Mouse (Mus musculus): ENCODE data around the gene Spout1.

Gene Spout1

DNA sequence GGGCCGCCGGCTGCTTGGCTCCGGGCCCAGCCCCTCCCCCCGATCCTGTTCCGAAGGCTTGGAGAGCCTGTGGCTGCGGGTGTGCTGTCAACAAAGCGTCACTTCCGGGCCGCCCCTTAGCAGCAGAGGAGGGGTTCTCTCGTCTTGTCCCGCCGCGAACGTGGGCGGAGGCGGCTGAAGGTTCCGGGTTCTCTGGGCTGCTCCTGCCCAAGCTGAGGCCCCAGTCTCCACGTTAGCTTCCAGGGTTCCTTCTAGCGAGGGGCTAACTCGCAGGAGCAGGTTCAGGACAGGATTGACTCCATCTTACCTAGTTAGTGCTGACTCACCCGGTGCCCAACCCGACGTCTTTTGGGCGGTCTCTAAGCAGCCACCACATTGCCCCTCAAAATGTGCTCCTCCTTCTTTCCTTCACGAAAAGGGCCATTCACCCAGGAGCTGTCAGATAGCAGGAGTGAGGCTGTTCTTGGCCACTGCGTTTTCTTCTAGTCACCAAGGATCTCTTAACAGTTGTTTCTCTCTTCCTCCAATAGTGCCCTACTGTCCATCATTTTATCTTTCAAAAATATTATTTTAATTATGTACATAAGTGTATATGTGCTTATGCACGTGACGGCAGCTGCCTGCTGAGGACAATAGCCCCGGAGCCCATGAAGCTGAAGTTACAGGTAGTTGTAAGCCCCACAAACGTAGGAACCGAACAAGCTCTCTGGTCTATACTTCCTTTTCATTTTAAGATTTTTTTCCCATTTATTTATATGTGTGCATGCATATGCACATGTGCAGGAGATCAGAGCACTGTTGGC, 53.6 kb downstream of the Spout1 start, which contains the start of gene Zer1:
Zer1 (minus strand) TSS at position 114 of the 803 bp plus-strand sequence.
- DNase-seq, result peak; percentile 92 to 93

DNA sequence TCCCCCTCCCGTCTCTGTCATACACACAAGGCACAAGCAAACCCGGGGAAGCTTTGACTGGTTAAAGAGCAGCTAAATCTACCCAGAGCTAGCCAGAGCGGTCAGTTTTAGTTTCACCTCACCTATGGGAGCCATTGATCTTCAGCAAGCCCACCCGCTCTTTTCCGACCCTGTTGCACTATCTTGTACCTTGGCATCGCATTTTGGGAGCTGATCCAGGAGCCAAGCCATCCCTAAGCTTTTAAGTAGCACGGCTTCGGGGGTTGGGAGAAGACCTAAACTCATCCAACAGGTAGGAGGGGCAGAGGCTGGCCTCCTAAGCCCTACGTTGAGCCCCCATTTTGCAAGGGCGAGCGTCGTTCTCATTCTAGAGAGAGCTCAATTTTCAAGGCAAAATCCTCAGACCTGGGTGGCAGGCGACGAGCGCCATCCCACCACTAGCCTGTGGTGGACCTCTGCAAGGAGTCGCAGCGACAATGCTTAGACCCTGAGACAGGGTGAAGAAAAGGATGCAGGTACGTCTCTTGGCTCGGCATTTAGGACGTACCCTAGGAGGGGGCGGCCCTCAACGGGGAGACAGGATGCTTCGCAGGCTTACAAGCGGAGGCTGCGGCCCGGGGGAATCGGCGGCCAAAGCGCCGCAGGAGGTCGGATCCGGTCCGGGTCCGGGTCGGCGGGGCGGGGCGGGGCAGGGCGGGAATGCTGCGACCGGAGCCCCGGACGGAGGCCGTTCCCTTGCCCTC, 54.4 kb downstream of the Spout1 start:
- DNase-seq, result no peak

Data from thymus, postnatal 36 days (tissue).